Mouse (Mus musculus): ENCODE data around the gene Dctn1. TPM values are rescaled to one million over a fixed set of nuclear protein-coding genes. Genes with fewer than 3 reads are reported as not detected.

Gene Dctn1
- polyA plus RNA-seq, 1 experiment from 2014 or later, result 24.1 TPM

- Histone ChIP-seq H3K27me3 (no peaks in the 10 kb centered on the region), H3K4me2 (no peak overlapping the region), H3K9me3 (replicated peaks) (no peaks in the 10 kb centered on the region), H3K27ac (replicated peaks) (no peak overlapping the region), H3K4me3 (replicated peaks) (no peak overlapping the region), H3K9ac (no peak overlapping the region), H3K4me1 (replicated peaks) (no peaks in the 10 kb centered on the region), H3K36me3 (replicated peaks) (peaks cover 12% of the 10 kb centered on the region)
- no peak for ATAC-seq (ENCODE audit: insufficient read depth)
- WGBS (ENCODE audit: insufficient replicate concordance), result 66% methylated on average over 4 of the region's 4 CpGs
These were observed 37.6 kb downstream of the Dctn1 start for GRCm38 (mm10) chr6:83203320-83203719.

GRCm38 (mm10) chr6:83205851-83206250 lies 40.1 kb downstream of the Dctn1 start:
- Histone ChIP-seq H3K4me3 (replicated peaks) (no peak overlapping the region), H3K27me3 (0 out of 2 replicates have a peak, but pooled peaks cover 4% of the 10 kb centered on the region), H3K9me3 (replicated peaks) (no peaks in the 10 kb centered on the region), H3K36me3 (replicated peaks) (no peaks in the 10 kb centered on the region), H3K27ac (replicated peaks) (no peak overlapping the region), H3K4me2 (no peak overlapping the region), H3K4me1 (replicated peaks) (no peaks in the 10 kb centered on the region), H3K9ac (no peak overlapping the region)
- 75% methylated on average over 3 of the region's 3 CpGs for WGBS (ENCODE audit: insufficient replicate concordance)
- ATAC-seq (ENCODE audit: insufficient read depth), result no peak

- Histone ChIP-seq H3K4me2 (no peak overlapping the region), H3K27ac (replicated peaks) (no peak overlapping the region), H3K4me1 (replicated peaks) (no peaks in the 10 kb centered on the region), H3K36me3 (replicated peaks) (no peaks in the 10 kb centered on the region), H3K9ac (no peak overlapping the region), H3K27me3 (peaks cover 4% of the 10 kb centered on the region; the same call in 1 of the 2 replicates), H3K9me3 (replicated peaks) (no peaks in the 10 kb centered on the region), H3K4me3 (replicated peaks) (no peak overlapping the region)
- no peak for ATAC-seq (ENCODE audit: insufficient read depth)
- 62% methylated on average over 11 of the region's 11 CpGs for WGBS (ENCODE audit: insufficient replicate concordance)
These were observed 40.6 kb downstream of the Dctn1 start for GRCm38 (mm10) chr6:83206321-83206720.

GRCm38 (mm10) chr6:83207361-83208049 lies 41.8 kb downstream of the Dctn1 start:
- WGBS (ENCODE audit: insufficient replicate concordance), result 42% methylated on average over 9 of the region's 9 CpGs

GRCm38 (mm10) chr6:83208050-83208400 lies 42.3 kb downstream of the Dctn1 start:
- no peak overlapping the region for H3K9ac ChIP-seq
- ATAC-seq (ENCODE audit: insufficient read depth), result no peak
- H3K4me2 ChIP-seq, result no peak overlapping the region
- no peak overlapping the region for H3K4me3 ChIP-seq (replicated peaks)
- peaks cover 9% of the 10 kb centered on the region; the same call in 1 of the 2 replicates for H3K27me3 ChIP-seq
- no peak overlapping the region for H3K27ac ChIP-seq (replicated peaks)
- H3K36me3 ChIP-seq (replicated peaks), result no peaks in the 10 kb centered on the region
- 70% methylated on average over 2 of the region's 2 CpGs for WGBS (ENCODE audit: insufficient replicate concordance)
- H3K9me3 ChIP-seq (replicated peaks), result no peaks in the 10 kb centered on the region
- H3K4me1 ChIP-seq (replicated peaks), result no peaks in the 10 kb centered on the region

More at GRCm38 (mm10) chr6:83207361-83208049, 41.8 kb downstream of the Dctn1 start:
- no peak overlapping the region for H3K27ac ChIP-seq (replicated peaks)
- H3K27me3 ChIP-seq, result peaks cover 9% of the 10 kb centered on the region; the same call in 1 of the 2 replicates
- H3K9me3 ChIP-seq (replicated peaks), result no peaks in the 10 kb centered on the region
- no peaks in the 10 kb centered on the region for H3K36me3 ChIP-seq (replicated peaks)
- no peaks in the 10 kb centered on the region for H3K4me1 ChIP-seq (replicated peaks)
- ATAC-seq (ENCODE audit: insufficient read depth), result no peak
- H3K4me2 ChIP-seq, result no peak overlapping the region
- no peak overlapping the region for H3K4me3 ChIP-seq (replicated peaks)
- no peak overlapping the region for H3K9ac ChIP-seq

GRCm38 (mm10) chr6:83210495-83210894 lies 44.8 kb downstream of the Dctn1 start:
- no peak for ATAC-seq (ENCODE audit: insufficient read depth)
- 55% methylated on average over 2 of the region's 2 CpGs for WGBS (ENCODE audit: insufficient replicate concordance)

GRCm38 (mm10) chr6:83211526-83211925 lies 45.8 kb downstream of the Dctn1 start:
- Histone ChIP-seq H3K9ac (no peak overlapping the region), H3K4me2 (no peak overlapping the region), H3K36me3 (replicated peaks) (no peaks in the 10 kb centered on the region), H3K9me3 (replicated peaks) (no peaks in the 10 kb centered on the region), H3K27ac (replicated peaks) (no peak overlapping the region), H3K4me3 (replicated peaks) (no peak overlapping the region), H3K27me3 (peaks cover 9% of the 10 kb centered on the region; the same call in 1 of the 2 replicates), H3K4me1 (replicated peaks) (no peaks in the 10 kb centered on the region)
- 36% methylated on average over 5 of the region's 5 CpGs for WGBS (ENCODE audit: insufficient replicate concordance)
- ATAC-seq (ENCODE audit: insufficient read depth), result no peak

More at GRCm38 (mm10) chr6:83210495-83210894, 44.8 kb downstream of the Dctn1 start:
- Histone ChIP-seq H3K4me3 (replicated peaks) (no peak overlapping the region), H3K9ac (no peak overlapping the region), H3K9me3 (replicated peaks) (no peaks in the 10 kb centered on the region), H3K4me1 (replicated peaks) (no peaks in the 10 kb centered on the region), H3K27ac (replicated peaks) (no peak overlapping the region), H3K27me3 (peaks cover 9% of the 10 kb centered on the region; the same call in 1 of the 2 replicates), H3K36me3 (replicated peaks) (no peaks in the 10 kb centered on the region), H3K4me2 (no peak overlapping the region)

- H3K4me2 ChIP-seq, result no peak overlapping the region
- H3K9ac ChIP-seq, result no peak overlapping the region
- no peaks in the 10 kb centered on the region for H3K36me3 ChIP-seq (replicated peaks)
- no peaks in the 10 kb centered on the region for H3K9me3 ChIP-seq (replicated peaks)
- no peaks in the 10 kb centered on the region for H3K4me1 ChIP-seq (replicated peaks)
- H3K27ac ChIP-seq (replicated peaks), result no peak overlapping the region
- ATAC-seq (ENCODE audit: insufficient read depth), result no peak
- 18% methylated on average over 7 of the region's 7 CpGs for WGBS (ENCODE audit: insufficient replicate concordance)
- peaks cover 4% of the 10 kb centered on the region; the same call in 1 of the 2 replicates for H3K27me3 ChIP-seq
- no peak overlapping the region for H3K4me3 ChIP-seq (replicated peaks)
These were observed 49.4 kb downstream of the Dctn1 start for GRCm38 (mm10) chr6:83215002-83215666.

GRCm38 (mm10) chr6:83219814-83220213 lies 54.1 kb downstream of the Dctn1 start, which contains the start of gene Slc4a5:
Gene Slc4a5, plus strand, starts transcription at chr6:83219828.
- no peak within 1 kb of the TSS for H3K4me3 ChIP-seq (replicated peaks)
- peaks cover 10% of the 10 kb centered on the region for H3K27me3 ChIP-seq
- H3K4me2 ChIP-seq, result no peak within 1 kb of the TSS
- H3K27ac ChIP-seq (replicated peaks), result no peak within 1 kb of the TSS
- ATAC-seq (ENCODE audit: insufficient read depth), result no peak
- no peaks in the 10 kb centered on the region for H3K9me3 ChIP-seq (replicated peaks)
- 50% methylated on average over 3 of the region's 3 CpGs for WGBS (ENCODE audit: insufficient replicate concordance)
- H3K9ac ChIP-seq, result no peak within 1 kb of the TSS
- no peaks in the 10 kb centered on the region for H3K4me1 ChIP-seq (replicated peaks)
- H3K36me3 ChIP-seq (replicated peaks), result no peaks in the 10 kb centered on the region

GRCm38 (mm10) chr6:83231486-83231885 lies 65.8 kb downstream of the Dctn1 start:
- no peak for ATAC-seq (ENCODE audit: insufficient read depth)
- Histone ChIP-seq H3K27ac (replicated peaks) (no peak overlapping the region), H3K9me3 (replicated peaks) (no peaks in the 10 kb centered on the region), H3K4me2 (no peak overlapping the region), H3K9ac (no peak overlapping the region), H3K36me3 (replicated peaks) (no peaks in the 10 kb centered on the region), H3K4me1 (replicated peaks) (peaks cover 6% of the 10 kb centered on the region; the same call in 1 of the 2 replicates), H3K4me3 (replicated peaks) (no peak overlapping the region), H3K27me3 (peaks cover 50% of the 10 kb centered on the region)
- WGBS (ENCODE audit: insufficient replicate concordance), result 35% methylated on average over 2 of the region's 2 CpGs

GRCm38 (mm10) chr6:83233306-83233705 lies 67.6 kb downstream of the Dctn1 start:
- H3K27me3 ChIP-seq, result peaks cover 68% of the 10 kb centered on the region
- H3K4me1 ChIP-seq (replicated peaks), result peaks cover 6% of the 10 kb centered on the region; the same call in 1 of the 2 replicates
- no peak overlapping the region for H3K9ac ChIP-seq
- H3K4me3 ChIP-seq (replicated peaks), result no peak overlapping the region
- 60% methylated on average over 4 of the region's 4 CpGs for WGBS (ENCODE audit: insufficient replicate concordance)
- no peaks in the 10 kb centered on the region for H3K36me3 ChIP-seq (replicated peaks)
- no peak for ATAC-seq (ENCODE audit: insufficient read depth)
- H3K27ac ChIP-seq (replicated peaks), result no peak overlapping the region
- H3K9me3 ChIP-seq (replicated peaks), result no peaks in the 10 kb centered on the region
- no peak overlapping the region for H3K4me2 ChIP-seq

Measured in liver, embryonic 15.5 days (tissue).